Mouse (Mus musculus) hindbrain, embryonic 13.5 days (tissue): ENCODE results near the gene Tead1. TPM values are rescaled to one million over a fixed set of nuclear protein-coding genes. Genes with fewer than 3 reads are reported as not detected.

Experiments used
- ATAC-seq: fragments of 200-750 bp; cut with Nextera tagmentation; 2 replicates; pipeline ENCODE4 v1.8.0; 2017; ENCODE audit warnings: moderate TSS enrichment; ENCODE audit not compliant: low FRiP score
- H3K27ac ChIP-seq: fragments of 300-500 bp; sonication (generic); 2 replicates; pipeline ENCODE4 v1.5.1; 2015; ENCODE audit warnings: inconsistent platforms, mild to moderate bottlenecking, moderate library complexity
- H3K27me3 ChIP-seq: fragments of 300-500 bp; sonication (generic); 2 replicates; pipeline ENCODE4 v1.6.1; 2015; ENCODE audit warnings: mild to moderate bottlenecking, inconsistent platforms
- H3K36me3 ChIP-seq: fragments of 300-500 bp; sonication (generic); 2 replicates; pipeline ENCODE4 v1.6.1; 2015; ENCODE audit warnings: mild to moderate bottlenecking, inconsistent platforms
- H3K4me1 ChIP-seq: fragments of 300-500 bp; sonication (generic); replicated peaks from 2 replicates; pipeline ENCODE4 v1.6.1; 2015; ENCODE audit warnings: inconsistent platforms
- H3K4me2 ChIP-seq: fragments of 300-500 bp; sonication (generic); 2 replicates; pipeline ENCODE4 v1.6.1; 2015; ENCODE audit warnings: inconsistent platforms, mild to moderate bottlenecking, moderate library complexity
- H3K4me3 ChIP-seq: fragments of 300-500 bp; sonication (generic); 2 replicates; pipeline ENCODE4 v1.5.1; 2015; ENCODE audit warnings: mild to moderate bottlenecking, inconsistent platforms
- H3K9ac ChIP-seq: fragments of 300-500 bp; sonication (generic); 2 replicates; pipeline ENCODE4 v1.6.1; 2015; ENCODE audit warnings: mild to moderate bottlenecking, inconsistent platforms
- H3K9me3 ChIP-seq: fragments of 300-500 bp; sonication (generic); 2 replicates; pipeline ENCODE4 v1.6.1; 2016; ENCODE audit warnings: inconsistent platforms
- WGBS: fragments of 180-500 bp; shearing (Covaris S2); methylation state at CpG from one replicate; pipeline ENCODE4 v1.1.7; 2015; 5-methylcytosine and 5-hydroxymethylcytosine counted together
- polyA plus RNA-seq: library from polyadenylated mRNA; unstranded; fragments of >200 nt; fragmentation: Nextera tagmentation; extraction: Ambion mirVana; gene quantifications from 2 replicates; pipeline ENCODE4 v1.2.1, GENCODE M21; 2015

Gene Tead1
- polyA plus RNA-seq, 1 experiment from 2014 or later: 21.5 TPM

DNA sequence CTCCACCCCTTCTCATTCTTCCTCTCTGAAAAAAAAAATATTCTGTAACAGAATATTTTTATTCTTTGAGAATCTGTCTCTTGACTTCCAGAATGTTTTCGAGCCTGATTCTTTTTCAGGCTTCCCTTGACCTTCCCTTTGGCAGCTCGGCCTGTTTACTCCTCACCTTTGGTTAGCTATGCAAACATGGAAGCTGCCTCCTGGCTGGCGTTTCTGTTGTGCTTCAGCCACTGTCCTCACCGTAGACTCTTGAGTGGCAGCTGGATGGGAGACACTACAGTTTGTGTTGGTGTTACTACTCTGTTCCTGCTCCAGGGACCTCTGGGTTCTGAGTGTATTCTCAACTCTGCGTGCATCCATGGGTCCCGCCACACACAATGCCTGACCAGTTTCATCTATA lies 176.3 kb downstream of the Tead1 start:
- Histone ChIP-seq H3K4me1 (peaks cover 61% of the 10 kb centered on the region), H3K27me3 (no peaks in the 10 kb centered on the region), H3K36me3 (no peaks in the 10 kb centered on the region; the same call in 1 of the 2 replicates), H3K4me3 (no peak overlapping the region), H3K4me2 (no peak overlapping the region), H3K9ac (no peak overlapping the region), H3K27ac (peak overlapping the region; percentile 31; the same call in 1 of the 2 replicates), H3K9me3 (no peaks in the 10 kb centered on the region)
- ATAC-seq: no peak
- 66% methylated on average over 6 of the region's 6 CpGs for WGBS

DNA sequence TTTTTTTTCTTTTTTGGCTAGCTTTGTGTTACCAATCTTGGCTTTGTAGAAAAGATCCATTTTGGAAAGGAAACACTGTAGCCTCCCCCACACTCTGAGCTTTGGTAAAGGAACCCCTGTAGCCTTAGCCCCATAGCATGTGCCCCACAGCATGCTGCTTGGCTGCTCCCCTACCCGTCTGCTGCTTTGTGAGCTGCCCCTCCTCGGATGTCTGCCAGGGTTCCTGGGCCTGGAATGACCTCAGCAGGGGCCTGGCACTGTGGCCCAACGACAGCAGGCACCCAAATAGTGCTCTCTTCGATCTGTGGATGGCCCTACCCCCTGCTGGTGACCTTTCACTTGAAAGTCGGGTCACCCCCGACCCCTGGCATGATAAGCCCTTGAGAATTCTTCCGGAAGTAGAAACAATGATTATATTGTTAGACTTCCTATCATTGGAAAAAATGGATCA lies 177.0 kb downstream of the Tead1 start:
- H3K27ac ChIP-seq: peak overlapping the region; percentile 44; the same call in 1 of the 2 replicates
- H3K4me2 ChIP-seq: no peak overlapping the region
- no peaks in the 10 kb centered on the region for H3K27me3 ChIP-seq
- no peak overlapping the region for H3K9ac ChIP-seq
- H3K4me1 ChIP-seq: peaks cover 53% of the 10 kb centered on the region
- H3K36me3 ChIP-seq: no peaks in the 10 kb centered on the region; the same call in 1 of the 2 replicates
- 31% methylated on average over 7 of the region's 7 CpGs for WGBS
- ATAC-seq: 0 out of 2 replicates have a peak, but pooled peaks have one; percentile 51
- no peak overlapping the region for H3K4me3 ChIP-seq
- no peaks in the 10 kb centered on the region for H3K9me3 ChIP-seq

DNA sequence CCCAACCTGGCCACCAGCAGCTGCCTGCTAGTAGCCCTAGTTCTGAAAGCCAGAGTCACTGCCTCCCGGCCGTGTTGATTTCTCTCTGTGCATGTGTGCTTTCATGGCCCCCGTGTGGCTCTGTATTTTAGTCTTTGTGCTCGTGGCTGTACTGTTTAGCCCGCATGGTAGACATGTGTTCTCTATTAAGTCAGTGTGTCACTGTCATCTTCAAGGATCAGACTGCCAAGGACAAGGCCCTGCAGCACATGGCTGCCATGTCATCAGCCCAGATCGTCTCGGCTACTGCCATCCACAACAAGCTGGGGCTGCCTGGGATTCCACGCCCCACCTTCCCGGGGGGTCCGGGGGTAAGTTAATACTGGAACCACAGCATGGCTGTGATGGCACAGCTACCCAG lies 177.5 kb downstream of the Tead1 start:
- Histone ChIP-seq H3K27me3 (no peaks in the 10 kb centered on the region), H3K4me3 (no peak overlapping the region), H3K9ac (no peak overlapping the region), H3K36me3 (peaks cover 3% of the 10 kb centered on the region; the same call in 1 of the 2 replicates), H3K9me3 (no peaks in the 10 kb centered on the region), H3K4me1 (peaks cover 49% of the 10 kb centered on the region), H3K27ac (peak overlapping the region; percentile 44; the same call in 1 of the 2 replicates), H3K4me2 (no peak overlapping the region)
- no peak for ATAC-seq
- WGBS: 65% methylated on average over 10 of the region's 10 CpGs

DNA sequence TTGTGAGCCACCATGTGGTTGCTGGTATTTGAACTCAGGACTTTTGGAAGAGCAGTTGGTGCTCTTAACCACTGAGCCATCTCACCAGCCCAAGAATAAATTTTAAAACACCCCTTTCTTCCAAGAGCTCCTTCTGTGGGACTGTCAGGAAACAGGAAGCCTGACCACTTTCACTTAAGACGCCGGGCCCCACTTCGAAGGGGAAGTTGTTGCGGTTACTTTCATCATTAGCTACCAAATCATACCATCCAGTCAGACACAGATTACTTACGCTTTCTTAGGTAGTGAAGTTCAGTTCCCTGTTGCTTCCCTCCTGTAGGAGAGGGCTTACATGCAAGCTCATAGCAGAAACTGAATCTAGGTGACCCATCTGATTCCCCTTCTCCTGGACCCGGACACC lies 180.8 kb downstream of the Tead1 start:
- Histone ChIP-seq H3K36me3 (peaks cover 19% of the 10 kb centered on the region), H3K9ac (no peak overlapping the region), H3K27me3 (no peaks in the 10 kb centered on the region), H3K4me3 (no peak overlapping the region), H3K4me2 (no peak overlapping the region), H3K4me1 (peaks cover 18% of the 10 kb centered on the region), H3K9me3 (no peaks in the 10 kb centered on the region), H3K27ac (no peak overlapping the region)
- ATAC-seq: no peak
- WGBS: 96% methylated on average over 6 of the region's 6 CpGs

DNA sequence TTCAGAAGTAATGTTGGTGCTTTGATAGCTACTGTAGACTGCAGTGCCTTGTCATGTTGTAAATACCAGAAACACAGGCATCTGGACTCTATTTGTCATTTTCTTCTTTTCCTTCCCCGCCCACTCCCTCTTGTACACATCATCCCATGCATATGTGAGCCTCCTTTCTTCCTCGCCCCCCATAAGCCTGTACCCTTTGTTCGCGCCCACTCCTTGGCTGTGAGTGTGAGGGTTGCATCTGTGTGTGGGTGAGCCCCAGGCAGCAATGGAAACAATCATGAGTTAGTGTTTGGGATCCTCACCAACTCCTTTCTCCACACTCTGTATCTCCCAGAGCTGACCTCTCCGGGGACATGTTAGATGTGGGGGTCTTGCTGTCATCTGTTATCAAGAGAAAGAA lies 183.0 kb downstream of the Tead1 start:
- no peak overlapping the region for H3K4me2 ChIP-seq
- no peak overlapping the region for H3K9ac ChIP-seq
- H3K27me3 ChIP-seq: no peaks in the 10 kb centered on the region
- no peak overlapping the region for H3K4me3 ChIP-seq
- ATAC-seq: no peak
- no peak overlapping the region for H3K27ac ChIP-seq
- H3K4me1 ChIP-seq: no peaks in the 10 kb centered on the region
- no peaks in the 10 kb centered on the region for H3K9me3 ChIP-seq
- WGBS: 92% methylated on average over 5 of the region's 5 CpGs
- H3K36me3 ChIP-seq: peaks cover 19% of the 10 kb centered on the region

DNA sequence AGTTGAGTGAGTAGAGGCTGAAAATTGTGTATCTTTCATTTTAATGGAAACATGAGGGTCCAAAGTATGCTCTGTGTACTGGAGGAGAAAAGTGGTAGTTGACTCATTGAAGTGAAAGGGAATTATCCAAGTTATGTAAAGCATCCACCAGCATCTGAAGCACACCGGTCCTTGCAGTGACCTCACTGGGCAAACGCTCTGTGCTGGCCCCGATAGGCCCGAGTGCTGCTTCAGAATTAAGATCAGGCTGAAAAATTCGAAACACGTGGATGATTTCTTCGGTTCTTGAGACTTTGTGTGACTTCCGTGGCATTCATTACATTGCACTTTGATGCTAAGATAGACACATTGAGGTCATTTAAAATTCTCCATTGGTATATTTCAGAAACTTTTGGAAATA lies 185.1 kb downstream of the Tead1 start:
- 94% methylated on average over 8 of the region's 8 CpGs for WGBS
- ATAC-seq: no peak
- no peak overlapping the region for H3K27ac ChIP-seq

DNA sequence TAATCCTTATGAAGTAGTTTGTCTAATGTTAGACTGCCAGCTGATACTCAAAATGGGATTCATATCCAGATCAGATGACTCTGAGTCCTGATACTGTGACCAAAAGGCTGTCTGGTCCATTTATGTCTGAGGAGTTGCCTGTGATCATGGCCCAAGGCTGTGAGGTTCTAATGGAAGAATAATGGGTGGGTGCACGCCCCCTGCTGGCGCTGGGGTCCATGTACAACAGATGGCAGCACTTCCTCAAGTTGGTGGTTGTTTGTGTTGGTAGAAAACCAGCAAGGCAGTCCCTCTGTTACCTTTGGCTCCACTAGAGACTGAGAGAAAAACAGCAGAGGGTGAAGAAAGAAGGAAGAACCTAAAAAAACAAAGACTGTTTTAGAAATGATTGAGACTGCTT lies 186.6 kb downstream of the Tead1 start:
- peaks cover 10% of the 10 kb centered on the region for H3K4me1 ChIP-seq
- 2% methylated on average over 2 of the region's 2 CpGs for WGBS
- ATAC-seq: no peak
- H3K9me3 ChIP-seq: no peaks in the 10 kb centered on the region
- H3K4me3 ChIP-seq: no peak overlapping the region
- H3K4me2 ChIP-seq: no peak overlapping the region
- no peak overlapping the region for H3K9ac ChIP-seq
- no peak overlapping the region for H3K27ac ChIP-seq
- peaks cover 19% of the 10 kb centered on the region for H3K36me3 ChIP-seq
- H3K27me3 ChIP-seq: no peaks in the 10 kb centered on the region

More for the DNA sequence above, 185.1 kb downstream of the Tead1 start:
- no peak overlapping the region for H3K9ac ChIP-seq
- H3K4me1 ChIP-seq: peaks cover 10% of the 10 kb centered on the region
- H3K4me2 ChIP-seq: no peak overlapping the region
- H3K4me3 ChIP-seq: no peak overlapping the region
- no peaks in the 10 kb centered on the region for H3K9me3 ChIP-seq
- H3K36me3 ChIP-seq: peaks cover 19% of the 10 kb centered on the region
- no peaks in the 10 kb centered on the region for H3K27me3 ChIP-seq

DNA sequence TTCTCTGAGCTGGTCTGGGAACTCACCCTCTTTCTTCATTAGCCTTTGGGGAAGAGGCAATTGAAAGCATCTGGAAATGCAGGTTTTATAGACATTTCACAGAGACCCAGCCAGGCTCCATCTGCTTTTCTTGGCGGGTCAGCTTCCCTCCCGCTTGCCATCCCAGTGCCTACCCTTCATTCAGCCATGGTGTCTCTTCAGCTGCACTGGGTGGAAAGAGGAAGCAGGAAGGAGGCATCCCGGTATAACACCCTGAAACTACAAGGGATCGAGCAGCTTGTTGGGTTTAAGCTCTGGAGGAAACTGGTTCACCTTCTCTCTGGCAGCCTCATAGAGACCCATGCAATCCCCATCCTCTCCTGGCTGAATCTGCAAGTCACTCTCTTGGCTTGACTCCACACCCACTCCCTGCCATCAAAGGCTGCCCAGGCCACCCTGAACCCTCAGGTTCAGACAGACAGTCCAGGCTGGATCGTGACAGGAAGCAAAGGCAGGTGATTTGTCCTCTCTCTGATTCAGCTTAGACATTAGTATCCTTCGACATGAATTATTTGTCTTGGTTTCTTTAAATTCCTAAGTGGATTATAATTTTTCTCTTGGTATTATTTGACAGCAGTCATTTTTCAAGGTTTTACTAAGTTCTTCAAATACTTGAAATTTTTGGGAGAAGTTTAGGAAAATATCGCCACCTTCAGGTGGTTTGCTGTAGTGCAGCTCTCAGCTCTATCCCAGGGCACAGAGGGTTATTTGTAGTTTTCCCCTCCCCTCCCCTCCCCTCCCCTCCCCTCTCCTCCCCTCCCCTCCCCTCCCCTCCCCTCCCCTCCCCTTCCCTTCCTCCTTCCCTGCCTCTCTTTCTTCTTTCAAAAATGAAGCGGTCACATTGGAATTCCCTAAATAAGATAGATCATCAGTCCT lies 189.7 kb downstream of the Tead1 start:
- no peak for ATAC-seq
- H3K9ac ChIP-seq: no peak overlapping the region
- no peak overlapping the region for H3K4me3 ChIP-seq
- peak overlapping the region; percentile 44; the same call in 1 of the 2 replicates for H3K27ac ChIP-seq
- 55% methylated on average over 7 of the region's 8 CpGs for WGBS
- no peaks in the 10 kb centered on the region for H3K9me3 ChIP-seq
- H3K4me1 ChIP-seq: peaks cover 10% of the 10 kb centered on the region
- H3K4me2 ChIP-seq: no peak overlapping the region
- H3K36me3 ChIP-seq: no peaks in the 10 kb centered on the region
- H3K27me3 ChIP-seq: no peaks in the 10 kb centered on the region

DNA sequence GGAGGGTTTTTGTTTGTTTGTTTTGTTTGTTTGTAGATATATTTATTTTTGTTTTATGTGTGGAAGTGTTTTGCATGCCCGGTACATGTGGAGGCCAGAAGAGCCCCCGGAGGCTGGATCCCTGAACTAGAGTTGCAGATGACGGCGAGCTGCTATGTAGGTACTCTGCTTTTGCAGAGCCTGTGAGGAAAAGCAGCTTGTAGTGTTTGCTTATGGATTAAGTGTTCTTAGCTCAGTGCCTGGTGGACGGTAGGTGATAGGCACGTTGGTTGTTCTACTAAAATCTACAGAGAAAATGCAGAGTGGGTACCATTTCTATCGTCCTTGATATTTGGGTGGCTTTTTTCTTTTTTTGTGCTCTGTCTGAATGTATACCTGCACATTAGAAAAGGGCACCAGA lies 192.6 kb downstream of the Tead1 start:
- ATAC-seq: no peak
- H3K4me2 ChIP-seq: no peak overlapping the region
- WGBS: 91% methylated on average over 7 of the region's 7 CpGs
- peaks cover 7% of the 10 kb centered on the region for H3K36me3 ChIP-seq
- H3K27me3 ChIP-seq: no peaks in the 10 kb centered on the region
- H3K4me1 ChIP-seq: peaks cover 14% of the 10 kb centered on the region
- no peak overlapping the region for H3K4me3 ChIP-seq
- no peak overlapping the region for H3K9ac ChIP-seq
- no peak overlapping the region for H3K27ac ChIP-seq
- no peaks in the 10 kb centered on the region for H3K9me3 ChIP-seq

DNA sequence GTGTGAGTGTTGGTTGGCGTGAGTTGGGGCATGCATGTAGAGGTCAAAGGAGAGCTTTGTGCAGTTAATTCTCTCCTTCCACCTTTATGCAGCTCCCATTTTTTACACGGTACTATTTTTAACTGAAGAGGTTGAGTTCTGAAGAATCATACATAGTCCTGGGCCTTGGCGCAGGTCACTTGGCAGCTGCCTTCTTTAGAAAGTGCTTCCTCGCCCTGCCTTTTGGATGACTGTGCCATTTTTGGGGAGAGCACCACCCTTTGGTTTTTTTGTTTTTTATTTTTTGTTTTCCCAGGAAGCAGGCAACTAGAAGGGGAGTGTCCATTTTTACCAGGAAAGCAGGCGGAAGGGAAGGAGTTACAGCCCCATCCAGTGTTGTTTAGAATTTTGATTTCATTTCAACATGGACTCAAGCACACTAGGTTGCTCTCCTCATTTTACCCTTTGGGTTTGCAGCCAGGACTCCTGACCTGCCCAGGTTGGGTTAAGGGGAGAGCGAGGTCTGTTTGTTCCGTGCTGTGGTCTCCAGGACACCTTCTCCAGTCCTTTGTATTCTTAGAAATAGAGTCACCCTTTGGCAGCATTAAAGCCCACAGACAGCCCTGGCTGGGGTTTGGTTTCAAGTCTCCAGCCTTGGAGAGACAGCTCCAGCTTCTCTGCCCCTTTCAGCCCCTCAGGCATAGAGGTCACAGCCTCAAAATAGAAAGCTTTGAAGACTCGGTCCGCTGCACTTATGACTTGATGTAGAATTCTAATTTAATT lies 193.5 kb downstream of the Tead1 start:
- H3K36me3 ChIP-seq: peaks cover 8% of the 10 kb centered on the region
- no peak overlapping the region for H3K27ac ChIP-seq
- peaks cover 23% of the 10 kb centered on the region for H3K4me1 ChIP-seq
- ATAC-seq: no peak
- H3K4me3 ChIP-seq: no peak overlapping the region
- no peaks in the 10 kb centered on the region for H3K27me3 ChIP-seq
- no peak overlapping the region for H3K4me2 ChIP-seq
- H3K9ac ChIP-seq: no peak overlapping the region
- H3K9me3 ChIP-seq: no peaks in the 10 kb centered on the region
- 80% methylated on average over 9 of the region's 9 CpGs for WGBS

DNA sequence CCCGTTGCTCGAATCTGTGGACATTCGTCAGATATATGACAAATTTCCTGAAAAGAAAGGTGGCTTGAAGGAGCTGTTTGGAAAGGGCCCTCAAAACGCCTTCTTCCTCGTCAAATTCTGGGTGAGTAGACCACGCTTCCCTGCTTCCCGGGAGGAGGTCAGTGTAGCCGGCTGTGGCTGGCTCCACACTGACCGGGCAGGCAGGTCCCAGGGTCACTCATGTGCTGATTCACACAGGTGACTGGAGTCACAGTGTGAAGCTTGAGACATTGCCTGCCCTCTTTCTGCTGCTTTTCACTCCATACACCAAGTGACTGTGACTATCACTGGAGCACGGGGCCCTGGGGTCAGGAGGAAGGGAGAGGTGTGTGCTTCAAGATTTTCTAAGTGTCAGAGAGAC lies 197.0 kb downstream of the Tead1 start:
- Histone ChIP-seq H3K9me3 (no peaks in the 10 kb centered on the region), H3K9ac (no peak overlapping the region), H3K27ac (no peak overlapping the region), H3K27me3 (no peaks in the 10 kb centered on the region), H3K4me3 (no peak overlapping the region), H3K36me3 (peaks cover 8% of the 10 kb centered on the region), H3K4me2 (no peak overlapping the region), H3K4me1 (peaks cover 20% of the 10 kb centered on the region)
- 87% methylated on average over 10 of the region's 10 CpGs for WGBS
- ATAC-seq: no peak

DNA sequence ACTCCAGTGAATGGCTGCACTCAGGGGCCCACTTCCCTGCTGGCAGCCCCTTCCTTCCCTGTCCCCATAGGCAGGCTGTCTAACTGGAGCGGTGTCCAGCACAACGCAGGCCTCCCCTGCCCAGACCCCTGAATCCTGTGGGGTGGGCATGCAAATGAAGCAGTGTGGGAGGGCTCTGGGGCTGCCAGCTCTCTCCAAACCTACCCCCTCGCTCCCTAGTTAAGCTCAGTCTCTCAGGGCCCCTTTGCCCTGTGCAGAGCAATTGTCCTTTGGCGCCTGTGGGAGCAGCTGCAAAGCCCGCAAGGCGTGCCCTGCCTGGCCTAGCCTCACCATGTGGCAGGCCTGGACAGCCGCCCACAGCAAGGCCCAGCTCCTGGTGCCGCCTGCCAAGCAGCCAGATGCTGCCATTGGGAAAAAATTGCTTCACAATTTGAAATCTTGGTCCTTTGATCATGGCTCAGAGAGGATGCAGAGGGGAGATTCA lies 204.7 kb downstream of the Tead1 start:
- ATAC-seq: peak; percentile 95
- H3K27ac ChIP-seq: peak overlapping the region; percentile 74
- peak overlapping the region; percentile 1; the same call in 1 of the 2 replicates for H3K4me2 ChIP-seq
- 6% methylated on average over 8 of the region's 8 CpGs for whole genome bisulfite sequencing
- H3K9ac ChIP-seq: peak overlapping the region; percentile 9; the same call in 1 of the 2 replicates
- H3K4me3 ChIP-seq: no peak overlapping the region
- peaks cover 40% of the 10 kb centered on the region for H3K4me1 ChIP-seq
- H3K36me3 ChIP-seq: no peaks in the 10 kb centered on the region
- H3K27me3 ChIP-seq: no peaks in the 10 kb centered on the region
- no peaks in the 10 kb centered on the region for H3K9me3 ChIP-seq
